Mouse (Mus musculus) right cerebral cortex, postnatal 10 days (tissue): Measurements from ENCODE around the gene Spsb4.

Experiments used
- DNase-seq, 2 experiments: peaks; one replicate each; pipeline ENCODE4 v3.0.0; 2021; ENCODE audit warnings: low spot score in 2 of 2

Gene Spsb4

GRCm38 (mm10) chr9:97017121-97017810 lies 1.4 kb downstream of the Spsb4 start:
- DNase-seq: peak; percentile 53 to 62

- peak; percentile 73 to 76 for DNase-seq
These were observed 2.9 kb downstream of the Spsb4 start for GRCm38 (mm10) chr9:97015751-97016150.

DNA sequence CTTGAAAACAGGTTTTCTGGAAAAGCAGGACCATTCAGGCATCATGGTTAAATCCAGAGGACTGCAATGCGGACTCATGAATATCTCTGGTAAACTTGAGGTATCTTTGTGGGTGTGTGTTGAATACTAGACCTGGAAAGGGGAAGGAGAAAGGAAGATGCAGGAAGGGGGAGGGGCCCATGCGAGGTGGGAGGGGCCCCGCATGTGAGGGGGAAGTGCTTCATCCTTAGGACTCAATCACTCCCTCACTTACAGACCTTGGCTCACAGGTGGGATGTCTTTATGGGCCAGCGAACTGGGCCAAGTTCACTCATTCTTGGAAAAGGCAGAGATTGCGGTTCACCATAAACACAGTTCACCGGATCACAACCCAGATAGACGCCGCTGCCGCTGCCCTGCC lies 4.9 kb downstream of the Spsb4 start:
- no peak for DNase-seq

DNA sequence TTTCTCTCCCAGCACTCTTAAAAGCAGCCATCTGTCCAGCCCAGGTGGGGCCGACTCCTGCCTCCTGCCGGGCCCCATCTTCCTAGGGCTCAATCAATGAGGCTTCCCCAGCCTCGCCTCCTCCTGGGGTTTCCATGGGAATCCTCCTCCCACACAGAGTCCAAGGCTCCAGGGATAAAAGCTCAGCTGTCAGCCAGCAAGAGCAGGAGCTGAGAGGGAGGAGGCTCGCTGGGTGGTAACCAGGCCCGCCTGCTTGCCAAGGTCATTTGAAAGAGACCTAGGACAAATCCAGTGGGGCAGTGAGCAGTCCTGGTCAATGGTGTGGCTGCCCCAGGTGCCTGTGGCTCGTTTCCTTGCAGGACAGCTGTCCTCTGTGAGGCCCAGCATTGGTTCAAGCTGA lies 5.5 kb downstream of the Spsb4 start:
- peak; percentile 73 to 85 for DNase-seq

DNA sequence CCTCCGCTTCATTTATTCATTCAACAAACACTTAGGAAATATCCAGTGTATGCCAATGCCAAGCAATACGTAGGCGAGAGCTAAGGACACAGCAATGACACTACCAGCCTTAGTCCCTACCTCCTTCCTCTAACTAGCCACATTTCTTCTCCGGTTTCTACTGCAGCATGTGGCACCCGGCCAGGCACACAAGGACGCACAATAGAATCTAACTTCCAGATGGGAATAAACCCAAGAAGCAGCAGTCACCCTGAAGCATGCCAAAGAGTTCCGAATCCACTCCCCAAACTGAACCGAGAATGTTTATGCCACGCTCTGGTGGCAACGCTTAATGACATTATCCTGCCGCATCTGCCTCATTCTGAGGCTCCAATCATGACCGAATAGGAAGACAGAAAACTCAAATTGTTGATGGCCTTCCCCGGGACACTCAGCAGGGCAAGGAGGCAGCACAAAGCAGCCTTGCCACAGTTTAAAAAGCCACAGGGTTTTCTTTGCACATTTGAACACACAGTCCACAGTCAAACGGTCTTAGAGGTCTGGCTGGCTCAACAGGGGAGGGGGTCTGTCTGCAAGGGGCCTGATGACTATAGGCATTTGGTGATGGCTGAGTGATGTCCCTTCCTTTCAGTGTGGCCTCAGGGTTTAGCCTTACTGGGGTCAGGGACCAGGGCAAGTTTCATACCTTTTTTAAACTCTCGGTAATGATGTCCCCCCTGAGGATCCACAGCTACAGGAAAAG lies 7.0 kb downstream of the Spsb4 start:
- peak; percentile 77 to 78 for DNase-seq

GRCm38 (mm10) chr9:97010447-97010846 lies 8.2 kb downstream of the Spsb4 start:
- DNase-seq: no peak

GRCm38 (mm10) chr9:97004726-97005125 lies 13.9 kb downstream of the Spsb4 start:
- no peak for DNase-seq

DNA sequence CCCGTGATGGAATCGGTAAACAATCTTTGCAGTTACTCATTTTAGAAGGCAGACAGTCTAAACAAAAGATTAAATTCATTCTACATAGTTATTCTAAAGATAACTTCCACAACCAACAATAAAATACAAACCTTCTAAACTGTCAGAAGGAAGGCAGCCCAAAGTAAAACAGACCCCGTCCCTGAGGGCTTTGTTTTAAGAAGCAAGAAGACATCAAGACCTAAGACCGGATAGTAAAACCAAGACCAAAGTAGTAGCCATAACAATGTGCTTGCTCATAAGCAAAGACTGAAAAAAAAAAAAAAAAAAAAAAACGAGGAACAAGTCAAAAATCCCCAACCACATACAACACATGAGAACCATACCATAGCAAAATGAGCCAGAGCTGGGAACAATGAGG lies 15.5 kb downstream of the Spsb4 start:
- DNase-seq: no peak

GRCm38 (mm10) chr9:97002654-97003053 lies 16.0 kb downstream of the Spsb4 start:
- DNase-seq: no peak

DNA sequence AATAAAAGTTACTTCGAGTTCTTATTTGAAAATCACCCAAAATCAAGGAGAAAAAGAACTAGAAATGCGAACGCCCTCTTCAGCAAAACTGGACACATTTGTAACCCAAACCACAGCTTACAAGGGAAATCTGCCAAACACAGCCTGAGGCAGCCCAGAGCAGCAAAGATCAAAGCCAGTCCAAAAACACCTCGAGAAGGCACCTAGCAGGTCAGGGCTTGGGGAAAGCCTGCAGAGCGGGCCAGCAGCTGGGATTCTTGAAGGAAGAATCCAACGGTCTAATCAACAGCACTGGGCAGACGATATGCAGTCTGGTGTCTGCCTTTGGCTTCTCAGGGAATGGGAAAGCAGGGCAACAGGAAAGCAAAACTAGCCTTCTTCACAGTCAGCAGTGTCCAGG lies 16.6 kb downstream of the Spsb4 start:
- no peak for DNase-seq

DNA sequence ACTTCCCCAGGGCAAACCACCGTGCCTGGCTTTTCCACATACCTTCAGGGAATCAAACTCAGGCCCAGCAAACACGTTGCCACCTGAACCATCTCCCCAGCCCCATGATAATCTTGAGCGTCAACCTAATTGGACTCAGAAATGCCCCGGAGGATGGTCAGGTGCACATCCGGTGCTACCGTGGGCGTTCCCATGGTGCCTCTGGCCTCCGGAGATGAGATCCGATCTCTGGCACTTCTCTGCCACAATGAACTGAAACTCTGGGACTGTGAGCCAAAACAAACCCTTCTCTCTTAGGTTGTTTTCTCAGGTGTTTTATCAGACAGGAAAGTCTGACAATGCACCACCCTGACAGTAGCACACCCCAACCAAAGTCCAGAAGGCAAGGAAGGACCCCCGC lies 17.2 kb downstream of the Spsb4 start:
- no peak for DNase-seq

GRCm38 (mm10) chr9:96995717-96996116 lies 22.9 kb downstream of the Spsb4 start:
- DNase-seq: no peak

DNA sequence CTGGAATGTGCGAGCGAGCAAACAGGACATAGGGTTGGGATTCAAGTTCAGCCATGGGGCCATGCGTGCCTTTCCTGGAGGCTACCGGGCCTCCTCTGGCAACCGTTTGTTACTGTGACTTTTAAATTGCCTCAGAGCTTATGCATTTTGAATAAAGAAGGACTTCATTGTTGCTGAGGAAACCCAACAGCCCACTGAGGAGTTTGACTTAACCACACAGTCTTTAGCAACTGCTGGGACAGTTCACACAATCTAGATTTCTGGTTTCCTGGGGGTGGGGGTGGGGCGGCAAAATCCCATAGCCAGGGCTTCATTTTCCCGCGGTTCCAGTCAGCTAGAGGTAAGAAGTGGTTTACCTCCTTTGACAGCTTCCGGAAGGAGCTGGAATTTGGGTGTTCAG lies 23.9 kb downstream of the Spsb4 start:
- DNase-seq: no peak

DNA sequence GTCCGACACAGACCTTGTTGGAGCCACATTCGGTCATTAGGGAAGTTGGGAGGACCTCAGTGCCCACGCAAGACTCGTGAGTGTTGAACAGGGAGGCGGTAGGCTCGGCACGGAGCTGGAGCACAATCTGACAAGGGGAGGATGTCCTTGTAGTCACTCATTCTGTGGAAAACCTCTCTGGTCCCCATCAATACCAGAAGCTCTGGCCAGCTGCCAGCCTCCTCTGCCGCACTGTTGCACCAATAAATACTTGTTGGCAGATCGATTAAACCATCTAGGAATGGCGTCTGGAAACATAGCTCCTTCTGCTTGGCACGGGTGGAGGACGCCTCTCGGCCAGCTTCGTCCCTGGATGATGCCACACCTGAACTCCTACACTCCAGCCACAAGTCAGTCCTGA lies 27.5 kb downstream of the Spsb4 start:
- DNase-seq: no peak

GRCm38 (mm10) chr9:96989389-96989990 lies 29.2 kb downstream of the Spsb4 start:
- no peak for DNase-seq

GRCm38 (mm10) chr9:96986797-96987473 lies 31.7 kb downstream of the Spsb4 start:
- DNase-seq: no peak

GRCm38 (mm10) chr9:96984034-96984433 lies 34.6 kb downstream of the Spsb4 start:
- no peak for DNase-seq

- no peak for DNase-seq
These were observed 35.7 kb downstream of the Spsb4 start for GRCm38 (mm10) chr9:96982940-96983339.

GRCm38 (mm10) chr9:96982351-96982750 lies 36.3 kb downstream of the Spsb4 start:
- DNase-seq: no peak

DNA sequence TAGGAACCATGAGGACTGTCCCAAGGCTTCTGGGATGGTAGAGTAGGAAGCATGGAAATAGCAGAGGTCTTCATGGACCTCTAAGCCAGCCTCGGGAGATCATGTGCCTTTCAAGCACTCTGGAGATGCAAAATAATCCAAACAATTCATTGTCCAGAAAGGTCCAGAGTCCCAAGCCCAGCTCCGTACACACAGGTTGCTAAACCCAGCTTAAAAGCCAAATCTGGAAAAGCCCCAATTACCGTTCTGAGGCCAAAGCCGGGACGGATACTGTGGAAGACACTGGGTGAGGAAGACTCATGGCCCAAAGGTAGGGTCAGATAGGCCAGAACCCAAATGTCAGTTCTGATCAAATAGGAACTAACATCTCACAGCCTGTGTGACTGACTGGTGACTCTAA lies 36.8 kb downstream of the Spsb4 start:
- no peak for DNase-seq

DNA sequence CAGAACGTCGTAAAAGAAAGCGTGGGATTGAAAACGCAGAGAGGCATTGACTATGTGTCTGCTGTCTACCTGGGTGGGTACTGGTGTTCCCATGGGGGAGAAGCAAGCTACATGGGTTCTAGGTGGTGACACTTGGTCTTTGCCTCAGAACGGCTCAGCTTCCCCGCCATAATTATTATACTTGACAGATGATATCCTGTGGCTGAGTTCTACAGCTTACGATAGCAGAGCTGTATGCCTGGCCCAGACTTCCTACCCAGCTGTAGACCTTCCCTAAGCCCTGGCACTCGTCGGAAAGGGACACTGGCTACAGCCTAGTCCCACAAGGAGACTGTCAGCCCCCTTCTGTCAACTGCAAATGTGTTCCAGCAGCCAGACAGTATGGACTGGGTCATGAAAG lies 37.5 kb downstream of the Spsb4 start:
- no peak for DNase-seq
